Mouse (Mus musculus) stomach, postnatal 0 days (tissue): Measurements from ENCODE around the gene Cdc7. TPM values are rescaled to one million over a fixed set of nuclear protein-coding genes. Genes with fewer than 3 reads are reported as not detected.

ENCODE experiments used
- ATAC-seq: fragments of 200-750 bp; cut with Nextera tagmentation; 2 replicates; pipeline ENCODE4 v1.8.0; 2017; ENCODE audit not compliant: low FRiP score, low TSS enrichment
- DNase-seq: peaks from one replicate; pipeline ENCODE4 v3.0.0-alpha.2; 2016; ENCODE audit warnings: low spot score
- H3K27ac ChIP-seq: fragments of 300-500 bp; sonication (generic); replicated peaks from 2 replicates; pipeline ENCODE4 v1.5.1; 2014; ENCODE audit warnings: mild to moderate bottlenecking, control low read depth
- H3K27me3 ChIP-seq: fragments of 300-500 bp; sonication (generic); 2 replicates; pipeline ENCODE4 v1.6.1; 2014; ENCODE audit warnings: low read length; ENCODE audit not compliant: control insufficient read depth, insufficient read depth
- H3K36me3 ChIP-seq: fragments of 300-500 bp; sonication (generic); 2 replicates; pipeline ENCODE4 v1.6.1; 2014; ENCODE audit warnings: low read length, mixed read lengths; ENCODE audit not compliant: control insufficient read depth, insufficient read depth
- H3K4me1 ChIP-seq: fragments of 300-500 bp; sonication (generic); replicated peaks from 2 replicates; pipeline ENCODE4 v1.6.1; 2014; ENCODE audit warnings: antibody characterized with exemption; ENCODE audit not compliant: control insufficient read depth, insufficient read depth
- H3K4me2 ChIP-seq: fragments of 300-500 bp; sonication (generic); replicated peaks from 2 replicates; pipeline ENCODE4 v1.6.1; 2014; ENCODE audit warnings: low read depth, mild to moderate bottlenecking, control low read depth, moderate library complexity
- H3K4me3 ChIP-seq: fragments of 300-500 bp; sonication (generic); 2 replicates; pipeline ENCODE4 v1.5.1; 2014; ENCODE audit warnings: low read depth, low read length, control low read depth
- H3K9ac ChIP-seq: fragments of 300-500 bp; sonication (generic); 2 replicates; pipeline ENCODE4 v1.6.1; 2014; ENCODE audit warnings: mild to moderate bottlenecking, low read length, control low read depth, mixed read lengths
- H3K9me3 ChIP-seq: fragments of 300-500 bp; sonication (generic); 2 replicates; pipeline ENCODE4 v1.6.1; 2016; ENCODE audit warnings: low read length; ENCODE audit not compliant: control insufficient read depth
- CTCF ChIP-seq: IDR thresholded peaks from 2 replicates; pipeline ENCODE4 v1.5.1; 2016; ENCODE audit warnings: antibody characterized with exemption, low read depth, mild to moderate bottlenecking, moderate library complexity
- EP300 ChIP-seq: optimal IDR thresholded peaks from 2 replicates; pipeline ENCODE3; 2016; ENCODE audit warnings: antibody characterized with exemption
- WGBS: fragments of 180-500 bp; shearing (Covaris S2); extraction: QIAGEN DNeasy Blood & Tissue Kit; methylation state at CpG from one replicate; pipeline ENCODE4 v1.1.7; 2014; 5-methylcytosine and 5-hydroxymethylcytosine counted together
- polyA plus RNA-seq: library from polyadenylated mRNA; unstranded; fragments of >200 nt; fragmentation: Nextera tagmentation; extraction: Ambion mirVana; gene quantifications from 2 replicates; pipeline ENCODE4 v1.2.1, GENCODE M21; 2015

Gene Cdc7
- polyA plus RNA-seq, 1 experiment from 2014 or later: 8.0 TPM

- ATAC-seq: no peak
- Histone ChIP-seq H3K27me3 (no peaks in the 10 kb centered on the region), H3K4me1 (peaks cover 14% of the 10 kb centered on the region), H3K27ac (no peak overlapping the region), H3K36me3 (no peaks in the 10 kb centered on the region), H3K9ac (no peak overlapping the region), H3K4me2 (no peak overlapping the region), H3K4me3 (no peak overlapping the region), H3K9me3 (no peaks in the 10 kb centered on the region)
- DNase-seq: no peak
- 92% methylated on average over 6 of the region's 6 CpGs for WGBS
- TF ChIP-seq CTCF (no peak), EP300 (no peak)
Measured at GRCm38 (mm10) chr5:107027616-107028015, 63.5 kb downstream of the Cdc7 start.

GRCm38 (mm10) chr5:107028557-107028956 is 64.4 kb downstream of the Cdc7 start:
- no peaks in the 10 kb centered on the region for H3K9me3 ChIP-seq
- no peak for DNase-seq
- no peak for TF ChIP-seq EP300
- no peak for TF ChIP-seq CTCF
- no peak overlapping the region for H3K9ac ChIP-seq
- no peak for ATAC-seq
- WGBS: 2% methylated on average over 1 of the region's 1 CpGs
- no peak overlapping the region for H3K4me2 ChIP-seq
- peaks cover 14% of the 10 kb centered on the region for H3K4me1 ChIP-seq
- H3K27ac ChIP-seq: no peak overlapping the region
- H3K4me3 ChIP-seq: no peak overlapping the region
- H3K36me3 ChIP-seq: no peaks in the 10 kb centered on the region
- no peaks in the 10 kb centered on the region for H3K27me3 ChIP-seq

GRCm38 (mm10) chr5:107029801-107030200 is 65.7 kb downstream of the Cdc7 start:
- Histone ChIP-seq H3K4me3 (no peak overlapping the region), H3K36me3 (no peaks in the 10 kb centered on the region), H3K27me3 (no peaks in the 10 kb centered on the region), H3K4me1 (peaks cover 10% of the 10 kb centered on the region), H3K9me3 (no peaks in the 10 kb centered on the region), H3K4me2 (no peak overlapping the region), H3K27ac (no peak overlapping the region; the same call in 1 of the 2 replicates), H3K9ac (no peak overlapping the region)
- TF ChIP-seq EP300 (no peak), CTCF (no peak)
- no peak for ATAC-seq
- WGBS: 46% methylated on average over 4 of the region's 4 CpGs
- DNase-seq: no peak

GRCm38 (mm10) chr5:107030821-107031220 is 66.7 kb downstream of the Cdc7 start:
- Histone ChIP-seq H3K4me2 (no peak overlapping the region), H3K27ac (no peak overlapping the region), H3K36me3 (no peaks in the 10 kb centered on the region), H3K27me3 (no peaks in the 10 kb centered on the region), H3K9me3 (no peaks in the 10 kb centered on the region), H3K4me3 (no peak overlapping the region), H3K4me1 (peaks cover 4% of the 10 kb centered on the region), H3K9ac (no peak overlapping the region)
- DNase-seq: no peak
- no peak for ATAC-seq
- WGBS: 96% methylated on average over 10 of the region's 10 CpGs
- TF ChIP-seq CTCF (no peak), EP300 (no peak)

Other genes starting within 250 kb of the Cdc7 start
- gene Hfm1, start 38.0 kb upstream of the Cdc7 start, polyA plus RNA-seq: 0.13 and 0.15 TPM in 2 replicates